Mouse (Mus musculus) liver, embryonic 16.5 days (tissue): ENCODE measurements at regions not wholly inside any gene's neighbourhood (a gene's known extent, or its start where the extent isn't known, plus 50 kb on each side); places are given as distances from the start of the nearest gene placed in this dataset.

Source experiments
- ATAC-seq: fragments of 200-750 bp; cut with Nextera tagmentation; 2 replicates; pipeline ENCODE4 v1.8.0; 2017; ENCODE audit warnings: low read depth, mild to moderate bottlenecking, moderate number of reproducible peaks, moderate library complexity
- H3K27ac ChIP-seq: fragments of 300-500 bp; sonication (generic); 2 replicates; pipeline ENCODE4 v1.5.1; 2014; ENCODE audit warnings: mild to moderate bottlenecking, low read length
- H3K27me3 ChIP-seq: fragments of 300-500 bp; sonication (generic); 2 replicates; pipeline ENCODE4 v1.6.1; 2014; ENCODE audit warnings: low read depth, low read length, mixed read lengths; ENCODE audit not compliant: control insufficient read depth, insufficient read depth
- H3K36me3 ChIP-seq: fragments of 300-500 bp; sonication (generic); 2 replicates; pipeline ENCODE4 v1.6.1; 2014; ENCODE audit warnings: mild to moderate bottlenecking; ENCODE audit not compliant: control insufficient read depth, insufficient read depth
- H3K4me1 ChIP-seq: fragments of 300-500 bp; sonication (generic); 2 replicates; pipeline ENCODE4 v1.6.1; 2014; ENCODE audit warnings: low read depth, low read length, mixed read lengths; ENCODE audit not compliant: control insufficient read depth
- H3K4me2 ChIP-seq: fragments of 300-500 bp; sonication (generic); 2 replicates; pipeline ENCODE4 v1.6.1; 2014; ENCODE audit warnings: low read depth, low read length, mixed read lengths
- H3K4me3 ChIP-seq: fragments of 300-500 bp; sonication (generic); 2 replicates; pipeline ENCODE4 v1.5.1; 2014; ENCODE audit warnings: low read depth, mild to moderate bottlenecking, low read length
- H3K9ac ChIP-seq: fragments of 300-500 bp; sonication (generic); 2 replicates; pipeline ENCODE4 v1.6.1; 2014; ENCODE audit warnings: low read depth, low read length
- H3K9me3 ChIP-seq: fragments of 300-500 bp; sonication (generic); replicated peaks from 2 replicates; pipeline ENCODE4 v1.6.1; 2016; ENCODE audit warnings: low read length; ENCODE audit not compliant: control insufficient read depth
- WGBS: fragments of 180-500 bp; shearing (Covaris S2); extraction: QIAGEN DNeasy Blood & Tissue Kit; methylation state at CpG from one replicate; pipeline ENCODE4 v1.1.7; 2014; ENCODE audit not compliant: insufficient replicate concordance; 5-methylcytosine and 5-hydroxymethylcytosine counted together

- H3K9ac ChIP-seq = no peak overlapping the region
- H3K27ac ChIP-seq = no peak overlapping the region
- H3K4me3 ChIP-seq = no peak overlapping the region
- H3K36me3 ChIP-seq = no peaks in the 10 kb centered on the region
- no peaks in the 10 kb centered on the region for H3K9me3 ChIP-seq
- no peak for ATAC-seq
- H3K4me1 ChIP-seq = no peaks in the 10 kb centered on the region
- no peaks in the 10 kb centered on the region for H3K27me3 ChIP-seq
- 58% methylated on average over 1 of the region's 1 CpGs for WGBS
- no peak overlapping the region for H3K4me2 ChIP-seq
These were observed 52.4 kb upstream of the Plxna2 start for GRCm38 (mm10) chr1:194565574-194565973.

- H3K9ac ChIP-seq = no peak overlapping the region
- no peaks in the 10 kb centered on the region for H3K4me1 ChIP-seq
- H3K36me3 ChIP-seq = no peaks in the 10 kb centered on the region
- WGBS = 52% methylated on average over 2 of the region's 2 CpGs
- ATAC-seq = no peak
- no peak overlapping the region for H3K4me2 ChIP-seq
- no peaks in the 10 kb centered on the region for H3K27me3 ChIP-seq
- no peaks in the 10 kb centered on the region for H3K9me3 ChIP-seq
- H3K27ac ChIP-seq = no peak overlapping the region
- H3K4me3 ChIP-seq = no peak overlapping the region
These were observed 54.1 kb upstream of the Plxna2 start for GRCm38 (mm10) chr1:194563946-194564345.

GRCm38 (mm10) chr1:194561098-194561497 is 56.9 kb upstream of the Plxna2 start:
- Histone ChIP-seq H3K36me3 (no peaks in the 10 kb centered on the region), H3K9me3 (no peaks in the 10 kb centered on the region), H3K9ac (no peak overlapping the region), H3K27ac (no peak overlapping the region), H3K4me1 (no peaks in the 10 kb centered on the region), H3K27me3 (no peaks in the 10 kb centered on the region), H3K4me2 (no peak overlapping the region), H3K4me3 (no peak overlapping the region)
- ATAC-seq = no peak
- 40% methylated on average over 1 of the region's 1 CpGs for WGBS

- Histone ChIP-seq H3K9me3 (no peaks in the 10 kb centered on the region), H3K4me1 (no peaks in the 10 kb centered on the region), H3K27ac (no peak overlapping the region), H3K36me3 (no peaks in the 10 kb centered on the region), H3K27me3 (no peaks in the 10 kb centered on the region), H3K4me2 (no peak overlapping the region), H3K4me3 (no peak overlapping the region), H3K9ac (no peak overlapping the region)
- no peak for ATAC-seq
These were observed 69.4 kb upstream of the Plxna2 start for GRCm38 (mm10) chr1:194548661-194549060.

GRCm38 (mm10) chr1:194548243-194548642 is 69.8 kb upstream of the Plxna2 start:
- no peaks in the 10 kb centered on the region for H3K36me3 ChIP-seq
- no peak overlapping the region for H3K4me3 ChIP-seq
- H3K27ac ChIP-seq = no peak overlapping the region
- no peaks in the 10 kb centered on the region for H3K27me3 ChIP-seq
- H3K9me3 ChIP-seq = no peaks in the 10 kb centered on the region
- ATAC-seq = no peak
- 71% methylated on average over 1 of the region's 1 CpGs for WGBS
- H3K4me1 ChIP-seq = no peaks in the 10 kb centered on the region
- no peak overlapping the region for H3K9ac ChIP-seq
- H3K4me2 ChIP-seq = no peak overlapping the region

GRCm38 (mm10) chr1:194540923-194541322 is 77.1 kb upstream of the Plxna2 start:
- Histone ChIP-seq H3K27ac (no peak overlapping the region), H3K36me3 (no peaks in the 10 kb centered on the region), H3K9ac (no peak overlapping the region), H3K9me3 (no peaks in the 10 kb centered on the region), H3K27me3 (no peaks in the 10 kb centered on the region), H3K4me2 (no peak overlapping the region), H3K4me3 (no peak overlapping the region), H3K4me1 (no peaks in the 10 kb centered on the region)
- no peak for ATAC-seq
- 62% methylated on average over 2 of the region's 2 CpGs for whole genome bisulfite sequencing

GRCm38 (mm10) chr1:194527342-194528165 is 90.5 kb upstream of the Plxna2 start:
- Histone ChIP-seq H3K36me3 (no peaks in the 10 kb centered on the region), H3K4me3 (no peak overlapping the region), H3K27ac (no peak overlapping the region), H3K9ac (no peak overlapping the region), H3K4me1 (no peaks in the 10 kb centered on the region), H3K9me3 (no peaks in the 10 kb centered on the region), H3K27me3 (no peaks in the 10 kb centered on the region), H3K4me2 (no peak overlapping the region)
- WGBS = 59% methylated on average over 2 of the region's 2 CpGs
- ATAC-seq = no peak

- Histone ChIP-seq H3K27me3 (no peaks in the 10 kb centered on the region), H3K4me3 (no peak overlapping the region), H3K4me2 (no peak overlapping the region), H3K27ac (no peak overlapping the region), H3K9me3 (no peaks in the 10 kb centered on the region), H3K9ac (no peak overlapping the region), H3K4me1 (no peaks in the 10 kb centered on the region), H3K36me3 (no peaks in the 10 kb centered on the region)
- no peak for ATAC-seq
- whole genome bisulfite sequencing = 81% methylated on average over 2 of the region's 2 CpGs
These were observed 93.0 kb upstream of the Plxna2 start for GRCm38 (mm10) chr1:194524976-194525375.

- Histone ChIP-seq H3K4me3 (no peak overlapping the region), H3K4me1 (no peaks in the 10 kb centered on the region), H3K27me3 (no peaks in the 10 kb centered on the region), H3K4me2 (no peak overlapping the region), H3K9me3 (no peaks in the 10 kb centered on the region), H3K36me3 (no peaks in the 10 kb centered on the region), H3K27ac (no peak overlapping the region), H3K9ac (no peak overlapping the region)
- 57% methylated on average over 2 of the region's 2 CpGs for WGBS
- ATAC-seq = no peak
These were observed 96.8 kb upstream of the Plxna2 start for GRCm38 (mm10) chr1:194521216-194521615.
